Mouse (Mus musculus) neural tube, embryonic 10.5 days (tissue): ENCODE measurements around the gene Mapk8ip3.
A peak's percentile ranks its signal among the peaks of the same experiment; 100 is the strongest.

ENCODE experiments used
- DNase-seq: peaks from one replicate; pipeline ENCODE4 v3.0.0-alpha.2; 2017; ENCODE audit warnings: low spot score; ENCODE audit errors: extremely low spot score

Gene Mapk8ip3

GRCm38 (mm10) chr17:24850773-24851127 lies 86.0 kb downstream of the Mapk8ip3 start:
- DNase-seq, result no peak

GRCm38 (mm10) chr17:24850065-24850772 lies 86.6 kb downstream of the Mapk8ip3 start, which contains the start of gene Fahd1:
Fahd1 (minus strand) TSS chr17:24850364.
- peak; percentile 98 for DNase-seq

GRCm38 (mm10) chr17:24849733-24850064 lies 87.1 kb downstream of the Mapk8ip3 start:
- no peak for DNase-seq

GRCm38 (mm10) chr17:24848600-24849031 lies 88.2 kb downstream of the Mapk8ip3 start:
- DNase-seq, result no peak

- DNase-seq, result no peak
Measured at GRCm38 (mm10) chr17:24847386-24847785, 89.4 kb downstream of the Mapk8ip3 start.

GRCm38 (mm10) chr17:24844525-24844924 lies 92.3 kb downstream of the Mapk8ip3 start:
- no peak for DNase-seq

GRCm38 (mm10) chr17:24842631-24843030 lies 94.1 kb downstream of the Mapk8ip3 start:
- no peak for DNase-seq
